Mouse (Mus musculus): ENCODE measurements around the gene Mecom.

DNA sequence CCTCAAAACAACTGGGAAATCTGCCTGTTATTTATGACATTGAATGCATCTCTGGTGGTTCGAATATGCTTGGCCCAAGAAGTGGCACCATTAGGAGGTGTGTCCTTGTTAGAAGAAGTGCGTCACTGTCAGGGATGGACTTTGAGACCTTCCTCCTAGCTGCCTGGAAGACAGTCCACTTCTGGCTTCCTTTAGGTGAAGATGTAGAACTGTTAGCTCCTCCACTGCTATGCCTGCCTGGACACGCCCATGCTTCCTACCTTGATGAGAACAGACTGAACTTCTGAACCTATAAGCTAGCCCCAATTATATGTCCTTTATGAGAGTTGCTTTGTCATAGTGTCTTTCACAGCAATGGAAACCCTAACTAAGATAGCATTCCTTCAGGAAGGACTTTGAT, 352.6 kb downstream of the Mecom start:
- TF ChIP-seq CTCF (conservative IDR thresholded peaks at IDR 0.05; ENCODE audit: low read length) (no peak), POU5F1 (IDR thresholded peaks at IDR 0.05; ENCODE audit: borderline replicate concordance, low read length) (no peak)

All from E14TG2a.4 (cell line).